Mouse (Mus musculus): Measurements from ENCODE around the gene Inhbb.

DNA sequence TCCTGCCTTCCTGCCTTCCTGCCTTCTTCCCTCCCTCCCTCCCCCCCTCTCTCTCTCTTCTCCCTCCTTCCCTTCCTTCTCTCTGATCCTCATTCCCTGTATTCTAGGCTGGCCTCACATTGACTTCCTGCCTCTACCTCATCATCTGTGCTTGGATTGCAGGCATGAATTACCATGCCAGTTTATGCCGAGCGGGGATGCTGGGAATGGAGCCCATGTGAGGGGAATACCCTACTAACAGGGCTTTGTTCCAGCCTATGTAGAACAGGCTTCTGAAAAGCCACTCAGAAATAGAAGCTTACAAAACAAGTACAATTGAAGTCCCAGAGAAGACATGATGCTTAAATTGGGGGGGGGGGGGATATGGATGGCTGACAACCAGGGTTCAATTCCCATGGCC is 38.0 kb upstream of the Inhbb start:
- TF ChIP-seq CTCF (IDR thresholded peaks at IDR 0.05; ENCODE audit: low read depth) (no peak), EP300 (optimal IDR thresholded peaks at IDR 0.05) (no peak)
